Comparison of ENCODE assay signal across 20 mouse cellular contexts in the genomic region with DNA sequence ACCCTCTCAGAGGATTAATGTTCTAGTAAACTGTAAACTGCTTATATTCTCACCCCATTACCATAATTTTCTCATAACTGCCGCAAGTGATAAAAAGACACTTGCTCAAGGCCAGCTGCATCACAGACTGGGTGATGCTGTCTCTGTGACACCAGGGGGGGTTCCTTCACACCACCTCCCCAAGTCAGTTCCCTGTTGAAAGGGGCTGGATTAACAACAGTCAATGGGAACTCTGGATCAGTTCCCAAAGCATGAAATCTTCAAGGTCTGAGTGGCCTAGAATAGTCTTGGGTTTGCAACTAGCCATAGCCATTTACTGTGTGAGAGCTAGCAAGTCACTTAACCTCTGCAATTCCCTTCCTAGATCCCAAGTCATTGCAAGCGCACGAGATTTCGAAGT.
DNase-seq lines count a peak whose midpoint lies in the region; ATAC-seq and TF ChIP-seq lines count a peak whose summit lies in the region.
"Had no signal": no experiment of that assay in that cellular context is flagged by ENCODE, and none has a peak within 500 bp of the region (broad histone marks: within the 10 kb centered on the region; RNA-seq: fewer than 3 reads in every experiment).

No protein-coding gene starts in this region.

- H3K36me3 ChIP-seq in forebrain, embryonic 15.5 days = no peaks in the 10 kb centered on the region
- no peaks in the 10 kb centered on the region for H3K36me3 ChIP-seq in forebrain, embryonic 11.5 days (ENCODE audit: control insufficient read depth, insufficient read depth, low read length)
- H3K36me3 ChIP-seq: embryonic facial prominence, embryonic 15.5 days; heart, embryonic 12.5 days; hindbrain, embryonic 10.5 days; hindbrain, embryonic 15.5 days had no signal

- H3K4me3 ChIP-seq in forebrain, embryonic 15.5 days = no peak overlapping the region
- H3K4me3 ChIP-seq in forebrain, embryonic 11.5 days (ENCODE audit: low read depth, low read length) = no peak overlapping the region
- H3K4me3 ChIP-seq in lung, adult 2 months (replicated peaks; ENCODE audit: extremely low read depth, low read depth, low read length) = no peak overlapping the region
- H3K4me3 ChIP-seq: embryonic facial prominence, embryonic 15.5 days; erythroblast, embryonic 14.5 days; gastrocnemius, adult 2 months; heart, embryonic 12.5 days; hindbrain, embryonic 10.5 days; hindbrain, embryonic 15.5 days had no signal

- H3K9me3 ChIP-seq in forebrain, embryonic 15.5 days = no peaks in the 10 kb centered on the region
- no peaks in the 10 kb centered on the region for H3K9me3 ChIP-seq in forebrain, embryonic 11.5 days (ENCODE audit: control insufficient read depth, low read length)
- H3K9me3 ChIP-seq: embryonic facial prominence, embryonic 15.5 days; heart, embryonic 12.5 days; hindbrain, embryonic 10.5 days; hindbrain, embryonic 15.5 days had no signal

- TF ChIP-seq CTCF in lung, adult 2 months (IDR thresholded peaks at IDR 0.05; ENCODE audit: insufficient read depth, low read length) = no peak
- TF ChIP-seq CTCF in brain, embryonic 14.5 days (IDR thresholded peaks at IDR 0.05; ENCODE audit: borderline replicate concordance, extremely low read depth, insufficient read depth, insufficient read length) = no peak

- peaks cover 18% of the 10 kb centered on the region for H3K4me1 ChIP-seq in forebrain, embryonic 15.5 days
- no peaks in the 10 kb centered on the region; the same call in 1 of the 2 replicates for H3K4me1 ChIP-seq in forebrain, embryonic 11.5 days (replicated peaks; ENCODE audit: control insufficient read depth, insufficient read depth, low read length)
- H3K4me1 ChIP-seq in lung, adult 2 months (ENCODE audit: control insufficient read depth, insufficient read depth, low read length) = no peaks in the 10 kb centered on the region
- H3K4me1 ChIP-seq: embryonic facial prominence, embryonic 15.5 days; heart, embryonic 12.5 days had no signal

- WGBS in forebrain, embryonic 15.5 days = 64% methylated on average over 4 of the region's 4 CpGs
- WGBS in forebrain, embryonic 11.5 days = 95% methylated on average over 4 of the region's 4 CpGs
- WGBS in lung, adult 2 months = 87% methylated on average over 4 of the region's 4 CpGs

- no peak overlapping the region for H3K9ac ChIP-seq in forebrain, embryonic 15.5 days (replicated peaks)
- H3K9ac ChIP-seq in forebrain, embryonic 11.5 days (ENCODE audit: low read length) = no peak overlapping the region
- H3K9ac ChIP-seq: embryonic facial prominence, embryonic 15.5 days; heart, embryonic 12.5 days; hindbrain, embryonic 15.5 days had no signal

- no peaks in the 10 kb centered on the region for H3K27me3 ChIP-seq in forebrain, embryonic 15.5 days
- H3K27me3 ChIP-seq in forebrain, embryonic 11.5 days (ENCODE audit: control insufficient read depth, insufficient read depth, low read length) = no peaks in the 10 kb centered on the region
- H3K27me3 ChIP-seq: embryonic facial prominence, embryonic 15.5 days; hindbrain, embryonic 15.5 days had no signal

- no peak overlapping the region for H3K4me2 ChIP-seq in forebrain, embryonic 15.5 days (replicated peaks)
- H3K4me2 ChIP-seq in forebrain, embryonic 11.5 days (ENCODE audit: low read depth, low read length, severe bottlenecking) = no peak overlapping the region
- H3K4me2 ChIP-seq: embryonic facial prominence, embryonic 15.5 days; heart, embryonic 12.5 days; hindbrain, embryonic 15.5 days had no signal

- no peak for TF ChIP-seq POLR2A in lung, adult 2 months (IDR thresholded peaks at IDR 0.05; ENCODE audit: borderline replicate concordance, extremely low read depth, low read depth, low read length)
- TF ChIP-seq POLR2A in brain, embryonic 14.5 days (IDR thresholded peaks at IDR 0.05; ENCODE audit: borderline replicate concordance, extremely low read depth, insufficient read depth, insufficient read length, poor library complexity, severe bottlenecking) = no peak

- H3K27ac ChIP-seq in forebrain, embryonic 15.5 days (replicated peaks) = peak overlapping the region; percentile 9; the same call in 1 of the 2 replicates
- no peak overlapping the region for H3K27ac ChIP-seq in forebrain, embryonic 11.5 days (ENCODE audit: low read depth, low read length)
- H3K27ac ChIP-seq: embryonic facial prominence, embryonic 15.5 days; gastrocnemius, adult 2 months; hindbrain, embryonic 10.5 days; hindbrain, embryonic 15.5 days had no signal

- ATAC-seq in forebrain, embryonic 15.5 days (replicated peaks) = peak; percentile 10; the same call in 1 of the 2 replicates
- no peak for ATAC-seq in forebrain, embryonic 11.5 days (replicated peaks; ENCODE audit: low FRiP score)
- ATAC-seq: inflammation-experienced regulatory T-cells, adult 6 months had no signal

- no peak for DNase-seq in forebrain, embryonic 11.5 days (ENCODE audit: low spot score)
- DNase-seq in lung, postnatal 10 days = peak; percentile 34
- DNase-seq in lung, adult 2 months = no peak
- peak; percentile 56 for DNase-seq in brain, embryonic 14.5 days (ENCODE audit: low read depth)
- DNase-seq in adrenal gland, postnatal 25 days = no peak
- DNase-seq: adrenal gland, adult 2 months; adrenal gland, postnatal 36 days; cerebellum, adult 11 months; cerebellum, adult 8-10 months; cerebellum, postnatal 14 days; embryo, embryonic 11 days; gastrocnemius, adult 2 months; gastrocnemius, postnatal 25 days had no signal

Comparison
In these comparisons a context has a peak if more than half of its experiments do, and no peak if none do; other contexts are left out.
1. DNase-seq: peak in lung, postnatal 10 days (single experiment) and brain, embryonic 14.5 days (single experiment); none in forebrain, embryonic 11.5 days (single experiment), lung, adult 2 months (single experiment) and adrenal gland, postnatal 25 days (single experiment).